Mouse (Mus musculus) spleen, postnatal 10 days (tissue): Measurements from ENCODE around the gene Gm572.

Experiments used
- DNase-seq, 2 experiments: peaks; one replicate each; pipeline ENCODE4 v3.0.0; 2021 to 2022; ENCODE audit warnings: low spot score in 2 of 2

Gm572 gene

DNA sequence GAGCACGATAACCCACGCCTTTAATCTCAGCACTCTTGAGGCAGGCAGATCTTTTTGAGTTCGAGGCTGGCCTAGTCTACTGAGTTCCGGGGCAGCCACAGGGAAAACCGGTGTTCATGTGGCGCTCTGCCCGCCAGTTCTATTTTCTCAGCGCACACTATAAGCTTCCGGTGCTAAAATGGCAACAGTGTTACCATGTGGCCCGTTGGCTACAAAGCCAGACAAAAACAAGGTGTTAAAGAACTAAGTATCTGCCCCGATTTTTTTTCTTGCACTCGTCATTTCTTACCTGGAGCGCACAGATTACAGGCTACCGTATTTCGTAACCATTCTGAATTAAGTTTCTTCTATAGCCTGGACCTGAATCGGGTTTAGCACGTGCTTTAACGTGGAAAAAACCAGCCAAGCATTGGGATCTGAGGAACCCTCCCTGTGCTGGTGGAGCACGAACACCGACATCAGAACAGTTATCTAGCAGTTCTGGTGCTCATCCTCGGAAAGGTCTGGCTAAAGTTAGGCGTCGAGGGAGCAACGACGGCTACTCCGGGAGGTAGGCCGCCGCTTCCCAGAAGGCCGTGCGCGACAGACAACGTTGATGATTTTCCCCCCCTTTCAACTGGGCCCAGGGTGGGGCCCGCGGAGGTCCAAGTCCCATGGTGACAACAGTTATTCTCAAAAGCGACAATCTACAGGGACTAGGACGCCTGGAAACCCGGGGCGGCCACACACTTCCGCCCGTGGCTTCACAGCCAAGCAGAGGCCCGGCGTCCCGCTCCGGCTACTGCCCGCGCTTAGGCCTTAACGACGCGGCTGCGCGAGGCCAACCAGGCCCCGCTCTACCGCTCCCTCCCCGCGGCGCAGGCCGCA lies 17.1 kb upstream of the Gm572 start:
- peak; percentile 20 to 77 for DNase-seq

DNA sequence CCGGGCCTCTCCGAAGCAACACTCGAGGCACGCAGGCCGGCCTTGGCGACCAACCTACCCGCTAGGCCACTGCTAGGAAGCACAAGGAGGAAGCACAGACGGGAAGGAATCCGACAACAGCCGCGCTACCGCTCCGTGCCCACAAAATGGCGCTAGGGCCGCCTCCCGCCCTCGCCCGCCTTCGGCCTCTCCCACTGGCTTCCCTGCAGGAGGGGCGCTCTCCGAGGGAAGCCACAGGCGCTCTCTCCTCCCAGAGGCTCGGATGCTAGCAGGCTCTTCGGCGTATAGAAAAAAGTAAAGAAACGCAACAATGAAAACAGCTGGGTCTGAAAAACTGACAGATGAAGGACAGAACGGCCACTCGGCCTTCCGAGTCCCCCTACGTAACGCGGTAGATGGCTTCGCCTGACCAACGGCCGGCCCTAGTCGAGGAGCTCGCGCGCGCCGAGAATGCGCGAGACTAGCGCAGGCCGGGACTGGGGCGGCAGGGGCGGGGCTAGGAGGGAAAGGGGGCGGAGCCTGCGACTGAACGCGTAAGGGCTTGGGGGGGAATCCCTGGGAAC lies 16.4 kb upstream of the Gm572 start, which contains the start of gene Tardbp:
Tardbp (minus strand) TSS at position 397 of the 563 bp plus-strand sequence.
- peak; percentile 96 to 99 for DNase-seq

DNA sequence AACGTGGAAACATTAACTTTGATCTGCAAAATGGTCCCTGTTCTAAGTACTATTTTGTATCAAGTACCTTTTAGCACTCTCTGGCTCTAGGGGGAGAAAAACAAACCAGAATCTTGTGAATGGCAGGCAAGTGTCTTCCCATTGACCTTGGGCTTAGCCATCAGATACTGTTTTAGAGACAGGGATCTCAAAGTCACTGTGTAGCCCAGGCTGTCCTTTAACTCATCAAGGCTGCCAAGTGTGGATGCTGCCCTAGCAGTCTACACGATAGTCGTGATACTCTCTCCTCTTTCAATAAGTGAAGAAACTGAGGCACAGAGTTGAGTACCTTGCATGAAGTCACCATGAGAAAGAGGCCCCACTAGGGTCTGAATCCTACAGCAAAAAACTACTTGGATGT lies 15.9 kb upstream of the Gm572 start:
- no peak for DNase-seq

DNA sequence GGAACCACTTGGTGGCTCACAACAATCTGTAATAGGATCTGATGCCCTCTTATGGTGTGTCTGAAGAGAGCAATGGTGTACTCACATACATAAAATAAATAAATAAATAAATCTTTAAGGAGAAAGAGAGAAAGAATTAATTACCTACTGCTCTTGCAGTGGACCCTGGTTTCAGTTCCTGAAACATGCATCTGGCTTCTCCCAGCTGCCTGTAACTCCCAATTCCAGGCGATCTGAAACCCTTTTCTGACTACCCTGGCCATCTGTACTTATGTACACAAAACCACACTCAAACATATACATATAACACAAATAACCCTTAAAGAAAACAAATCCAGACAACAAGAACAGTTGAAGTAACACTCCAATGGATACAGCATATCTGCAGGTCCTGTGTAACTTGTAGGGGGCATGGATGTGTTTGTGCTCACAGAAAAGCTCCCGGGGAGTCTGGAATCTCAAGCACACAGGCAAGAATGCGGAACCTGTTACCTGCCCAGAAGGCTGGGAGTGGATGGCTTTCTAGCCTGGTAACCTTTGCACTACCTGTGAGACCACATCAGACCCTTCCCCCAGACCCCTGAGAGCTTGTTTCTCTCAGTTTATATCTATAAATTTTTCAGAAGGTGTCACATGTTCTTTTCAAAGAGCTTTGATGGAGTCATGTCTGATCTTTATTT lies 11.0 kb upstream of the Gm572 start:
- DNase-seq, result no peak

DNA sequence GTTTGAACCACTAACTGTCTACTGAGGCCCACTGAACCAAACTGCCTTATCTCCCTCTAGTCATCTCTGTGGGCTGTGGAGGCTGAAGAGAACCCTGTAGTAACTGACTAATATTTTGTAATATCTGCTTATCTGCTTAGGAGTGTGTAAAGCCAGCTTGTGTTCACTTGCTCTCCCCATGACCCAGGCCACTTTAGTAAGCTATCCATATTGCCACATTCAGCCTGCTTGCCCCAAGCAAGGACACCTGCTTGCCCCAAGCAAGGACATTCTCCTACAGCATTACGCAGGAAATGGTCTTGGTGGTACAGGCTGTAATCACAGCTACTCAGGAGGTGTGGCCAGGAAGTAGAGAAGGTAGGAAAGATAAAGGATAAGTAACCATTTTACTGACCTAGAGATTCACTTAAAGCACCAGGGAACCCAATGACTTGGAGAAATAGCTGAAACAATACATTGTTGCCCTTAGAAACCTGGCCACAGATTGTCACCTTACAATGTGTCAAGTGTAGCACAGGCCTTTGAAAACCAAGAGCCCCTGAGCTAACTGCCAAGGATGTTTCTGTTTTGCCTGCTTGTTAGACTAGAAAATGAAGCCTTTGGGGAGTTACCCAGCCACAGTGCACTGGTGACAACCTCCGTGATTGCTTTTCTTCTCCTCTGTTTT lies 9.6 kb upstream of the Gm572 start:
- no peak for DNase-seq

DNA sequence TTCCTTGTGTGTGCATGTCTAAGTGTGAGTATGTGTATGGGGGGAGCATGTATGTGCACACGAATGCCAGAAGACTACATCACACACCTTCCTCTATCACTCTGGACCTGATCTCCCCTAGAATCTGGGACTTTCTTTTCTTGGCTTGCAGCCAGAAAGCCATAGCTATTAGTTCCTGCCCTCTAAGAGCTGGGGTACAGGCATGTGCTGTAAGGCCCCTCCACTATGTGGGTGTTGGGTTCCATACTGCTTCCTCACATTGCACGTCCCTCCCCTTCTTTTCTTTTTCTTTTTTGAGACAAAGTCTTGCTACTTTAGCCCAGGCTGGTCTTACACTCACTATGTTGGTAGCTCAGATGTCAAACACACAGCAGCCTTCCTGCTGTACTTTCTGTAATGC lies 7.8 kb upstream of the Gm572 start:
- no peak for DNase-seq

DNA sequence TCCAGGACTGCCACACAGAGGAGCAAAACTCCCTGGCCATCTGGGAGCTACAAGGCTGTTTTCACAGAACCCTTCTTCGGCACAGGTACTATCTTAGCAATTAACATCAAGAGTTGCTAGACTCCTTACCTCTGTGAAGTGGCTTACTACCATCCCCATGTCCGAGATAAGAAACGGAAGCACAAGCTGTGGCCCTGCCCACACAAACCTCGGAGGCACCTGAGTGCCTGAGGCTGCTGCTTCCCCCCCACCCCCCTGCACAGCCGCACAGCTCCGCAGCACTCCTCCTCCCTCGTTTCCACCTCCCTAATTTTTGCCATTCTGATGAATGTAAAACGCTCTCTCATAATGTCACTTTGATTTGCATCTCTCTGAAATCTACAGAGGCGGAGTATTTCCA lies 4.8 kb upstream of the Gm572 start:
- DNase-seq, result no peak

DNA sequence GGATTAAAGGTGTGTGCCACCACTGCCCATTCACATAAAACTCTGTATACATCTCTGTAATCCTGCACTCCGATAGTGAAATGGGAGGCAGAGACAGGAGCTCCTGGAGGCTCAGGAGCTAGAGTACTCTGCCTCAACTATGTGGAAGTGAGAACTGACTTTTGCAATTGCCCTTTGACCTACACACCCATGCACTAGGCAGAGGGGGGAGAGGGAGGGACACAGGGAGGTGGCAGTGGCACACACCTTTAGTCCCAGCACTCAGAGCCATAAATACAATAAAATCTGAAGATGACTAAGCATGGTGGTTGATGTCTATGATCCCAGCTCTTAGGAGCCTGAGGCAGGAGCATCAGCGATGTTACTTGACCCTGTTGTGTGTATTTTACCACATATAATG lies 3.7 kb upstream of the Gm572 start:
- no peak for DNase-seq

DNA sequence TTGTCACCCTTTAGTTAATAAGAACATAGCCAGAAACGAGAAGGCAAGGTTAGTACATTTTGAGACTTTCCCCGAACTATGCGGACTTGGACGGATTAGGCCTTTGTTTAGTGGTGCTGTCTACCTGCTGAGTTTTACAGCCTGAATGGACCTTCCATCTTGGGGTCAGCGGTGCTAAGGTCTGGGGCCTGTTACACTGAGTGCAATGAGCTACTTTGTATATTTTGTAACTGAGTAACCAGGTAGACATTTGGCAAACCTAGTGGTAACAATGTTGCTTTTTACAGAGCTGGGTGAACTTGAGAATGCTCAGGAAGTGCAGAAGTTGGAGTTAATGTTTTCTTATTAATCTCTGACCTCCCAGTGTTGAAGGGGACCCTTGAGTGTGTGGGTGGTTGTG lies 2.0 kb upstream of the Gm572 start:
- DNase-seq, result no peak

DNA sequence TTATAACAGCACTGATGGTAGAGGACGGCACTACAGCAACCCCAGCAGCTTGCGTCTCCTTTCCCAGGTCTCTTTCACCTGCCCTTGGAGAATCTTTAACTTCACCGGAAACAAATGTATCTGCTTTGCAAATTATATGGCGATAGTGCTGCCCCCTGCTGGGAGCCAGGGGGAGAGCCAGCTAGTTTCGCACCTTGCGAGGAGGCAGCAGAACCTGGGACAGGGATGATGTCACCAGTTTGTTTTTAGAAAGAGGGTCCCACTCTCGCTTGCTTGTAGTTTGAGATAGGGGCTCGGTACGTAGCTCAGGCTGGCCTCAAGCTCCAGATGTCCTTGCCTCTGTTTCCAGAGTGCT lies 1.0 kb downstream of the Gm572 start:
- DNase-seq, result peak; percentile 59 to 80

DNA sequence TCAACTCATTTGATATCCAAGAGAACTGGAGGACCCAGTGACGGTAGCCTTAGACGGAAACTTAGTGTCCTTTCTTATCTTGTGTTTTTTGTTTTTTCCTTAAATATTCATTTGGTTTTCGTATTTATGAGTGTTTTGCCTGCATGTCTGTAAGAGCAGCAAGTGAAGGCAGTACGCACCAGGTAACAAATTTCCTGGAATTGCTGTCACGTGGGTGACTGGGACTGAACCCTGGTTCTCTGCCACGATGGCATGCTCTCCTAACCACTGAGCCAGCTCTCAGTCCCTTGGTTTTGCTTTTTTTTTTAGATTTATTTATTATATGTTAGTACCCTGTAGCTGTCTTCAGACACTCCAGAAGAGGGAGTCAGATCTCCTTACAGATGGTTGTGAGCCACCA lies 1.8 kb downstream of the Gm572 start:
- no peak for DNase-seq

DNA sequence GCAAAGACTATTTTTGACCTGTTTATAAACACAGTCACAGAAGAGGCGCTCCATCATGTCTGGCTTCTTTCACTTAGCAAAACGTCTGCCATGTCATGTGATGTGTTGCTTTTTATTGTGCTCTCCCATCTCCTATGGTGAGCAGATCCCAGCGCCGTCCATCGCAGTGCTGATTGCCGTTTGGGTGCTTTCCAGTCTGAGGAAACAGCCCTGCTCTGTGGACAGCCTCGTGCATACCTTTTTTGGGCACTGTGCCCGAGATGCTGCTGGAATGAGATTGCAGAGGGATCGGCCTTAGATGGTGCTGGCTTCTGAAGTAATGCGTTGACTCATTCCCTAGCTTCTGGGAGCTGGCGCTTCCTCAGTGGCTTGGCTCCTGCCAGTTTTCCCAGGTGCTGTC lies 3.5 kb downstream of the Gm572 start:
- DNase-seq, result no peak

DNA sequence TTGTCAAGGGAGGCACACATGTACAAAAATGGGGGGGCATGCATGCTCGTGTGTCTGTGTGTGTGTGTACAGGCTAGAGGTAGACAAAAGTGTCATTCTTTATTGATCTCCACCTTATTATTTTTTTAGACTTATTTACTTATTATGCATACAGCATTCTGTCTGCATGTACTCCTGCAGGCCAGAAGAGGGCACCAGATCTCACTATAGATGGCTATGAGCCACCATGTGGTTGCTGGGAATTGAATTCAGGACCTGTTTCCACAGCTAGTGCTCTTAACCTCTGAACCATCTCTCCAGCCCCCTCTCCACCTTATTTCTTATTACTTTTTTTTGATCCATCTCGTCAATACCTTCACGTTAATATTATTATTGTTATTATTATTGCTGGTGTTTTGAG lies 6.2 kb downstream of the Gm572 start:
- DNase-seq, result no peak

DNA sequence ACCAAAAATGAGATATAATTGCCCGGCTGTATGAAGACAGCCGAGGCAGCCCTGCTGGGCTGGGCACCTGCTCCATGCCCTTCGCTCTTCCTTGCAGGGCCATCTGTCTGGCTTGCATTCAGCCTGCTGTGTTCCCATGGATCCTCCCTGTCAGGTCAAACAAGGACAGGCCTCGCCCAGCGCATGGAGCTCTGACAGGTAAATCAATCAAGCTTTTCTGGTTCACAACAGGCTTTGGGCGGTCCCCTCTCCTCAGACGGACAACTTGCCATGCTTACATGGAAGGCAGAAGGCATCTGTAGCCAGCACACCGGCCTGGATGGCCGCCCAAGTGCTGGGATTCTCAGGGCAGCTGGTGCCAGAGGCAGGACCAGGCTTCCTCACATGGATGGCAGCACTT lies 7.9 kb downstream of the Gm572 start:
- no peak for DNase-seq

DNA sequence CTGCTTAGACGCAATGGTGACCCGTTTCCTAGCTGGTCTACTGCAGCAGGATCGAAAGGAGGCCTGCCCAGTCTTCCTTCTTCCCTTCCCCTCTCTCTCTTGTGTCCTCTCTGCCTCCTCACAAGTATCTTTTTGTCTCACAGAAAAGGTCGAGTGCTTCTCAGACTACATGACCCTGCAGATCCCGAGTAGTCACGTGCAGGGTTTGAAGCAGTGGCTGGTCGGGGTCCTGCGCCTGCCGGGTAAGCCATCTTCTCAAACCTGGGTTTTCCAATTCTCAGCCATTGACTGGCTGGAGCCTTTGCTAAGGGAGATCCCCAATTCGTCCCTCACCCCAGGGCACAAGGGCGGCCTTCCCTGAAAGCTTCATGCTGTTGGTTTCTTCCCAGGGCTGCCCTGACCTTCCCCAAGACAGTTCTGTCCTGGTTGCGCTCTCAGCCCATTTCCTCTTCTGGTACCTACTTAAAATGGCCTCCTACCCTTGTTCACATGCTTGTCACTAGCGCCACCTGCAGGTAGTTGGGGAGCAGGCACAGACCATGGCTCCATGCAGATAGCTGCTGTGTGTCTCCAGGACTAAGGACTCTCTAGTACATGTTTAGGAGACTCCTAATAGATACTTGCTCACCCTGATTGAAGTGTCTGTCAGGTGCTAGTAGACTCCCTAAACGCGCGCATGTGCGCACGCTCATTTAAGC lies 11.7 kb downstream of the Gm572 start:
- peak in 1 of 2 experiments; percentile 60 for DNase-seq

DNA sequence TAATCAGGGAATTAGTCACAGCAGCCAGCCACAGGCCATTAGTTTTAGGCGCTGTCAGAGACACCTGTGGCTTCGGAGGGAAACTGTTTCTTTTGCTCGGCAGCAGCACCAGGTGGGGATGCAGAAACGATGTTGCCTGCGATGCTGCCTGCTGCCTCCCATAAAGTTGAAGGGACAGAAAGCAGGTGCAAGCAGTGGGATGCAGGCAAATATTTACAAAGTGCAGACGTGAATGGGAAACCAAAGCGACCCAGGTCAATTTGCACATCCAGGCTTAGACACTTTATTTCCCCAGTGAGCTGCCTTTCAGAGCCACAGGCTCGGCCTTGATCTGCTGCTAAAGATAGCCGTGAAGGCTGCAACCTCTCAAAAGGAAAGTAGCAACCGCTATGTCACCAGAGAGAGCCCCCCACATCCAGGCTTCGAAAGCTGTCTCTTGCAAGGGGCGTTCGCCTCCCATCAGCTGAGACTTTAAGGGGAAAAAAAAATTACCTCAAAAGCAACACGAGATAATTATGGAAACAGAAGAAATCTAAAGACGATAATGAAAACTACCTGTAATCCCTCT lies 13.7 kb downstream of the Gm572 start:
- no peak for DNase-seq

DNA sequence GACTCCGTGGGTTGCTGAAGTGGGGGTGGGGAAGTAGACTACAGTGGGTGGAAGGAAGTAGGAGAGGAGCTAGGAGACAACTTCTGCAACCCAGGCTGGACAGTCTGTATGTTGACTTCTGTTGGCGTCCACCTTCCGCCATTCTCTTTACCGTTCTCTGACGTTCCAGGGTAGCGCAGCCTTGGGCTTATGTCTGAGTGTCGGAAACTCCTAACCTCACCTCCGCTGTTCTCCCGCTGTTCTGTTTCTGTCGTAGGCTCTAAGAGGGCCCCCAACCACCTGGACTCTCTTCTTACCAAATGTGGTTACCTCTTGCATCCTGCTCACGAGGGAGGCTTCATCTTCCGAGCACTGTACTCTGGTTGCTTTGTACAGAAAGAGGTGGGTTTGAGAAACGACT lies 14.7 kb downstream of the Gm572 start:
- no peak for DNase-seq

DNA sequence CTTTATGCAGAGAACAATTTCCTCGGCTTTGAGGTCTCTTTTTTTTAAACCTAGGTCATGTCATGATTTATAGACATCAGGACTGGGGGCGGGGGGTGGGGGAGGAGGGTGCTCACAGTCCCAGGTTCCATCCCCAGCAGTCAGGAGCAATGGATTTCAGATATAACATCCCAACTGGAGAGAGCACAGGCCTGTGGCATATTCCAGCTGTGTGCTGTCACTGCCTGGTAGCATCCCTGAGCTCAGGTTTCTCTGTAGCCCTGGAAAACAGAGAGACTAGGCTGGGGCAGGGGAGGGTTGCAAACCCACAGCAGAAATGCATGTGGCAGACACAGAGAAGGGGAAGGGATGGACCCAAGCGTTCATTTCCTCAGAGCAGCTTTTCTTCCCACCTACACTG lies 17.1 kb downstream of the Gm572 start:
- no peak for DNase-seq

DNA sequence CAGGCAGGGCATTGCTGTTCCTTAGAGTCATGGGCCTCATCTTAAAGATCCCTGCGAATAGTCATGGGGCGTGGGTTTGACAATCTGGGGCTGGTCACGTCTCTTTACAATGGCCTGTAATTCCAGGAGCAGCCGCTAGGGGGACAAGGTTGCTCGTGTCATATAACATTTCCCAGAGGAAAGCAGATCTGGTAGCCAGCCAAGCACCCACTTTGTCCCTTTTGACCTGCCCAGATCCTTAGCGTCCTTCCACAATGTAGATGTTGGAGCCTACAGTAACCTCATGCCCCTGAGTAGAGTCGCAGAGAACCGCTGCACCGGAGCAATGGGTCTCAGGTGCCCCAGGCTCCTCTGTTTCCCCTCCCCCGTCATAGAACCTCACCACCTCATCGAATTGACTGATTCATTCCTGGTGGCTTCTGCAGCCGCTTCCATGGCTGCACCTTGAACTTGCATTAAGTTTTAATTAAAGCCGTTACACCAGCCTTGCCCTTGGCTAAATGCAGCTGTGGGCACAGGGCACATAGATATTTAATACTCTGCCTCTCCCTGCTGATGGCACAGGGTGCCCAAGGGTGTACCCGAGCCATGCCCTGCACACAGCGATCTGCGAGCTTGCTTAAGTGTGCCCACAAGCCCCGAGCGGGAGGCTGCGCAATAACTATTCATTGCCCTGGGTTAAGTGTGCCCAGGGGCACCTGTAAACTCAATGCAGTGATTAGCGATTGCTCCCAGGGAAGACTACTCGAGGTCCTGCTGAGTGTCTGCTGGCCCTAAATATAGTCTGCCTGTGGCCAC lies 19.2 kb downstream of the Gm572 start:
- peak; percentile 66 to 84 for DNase-seq

DNA sequence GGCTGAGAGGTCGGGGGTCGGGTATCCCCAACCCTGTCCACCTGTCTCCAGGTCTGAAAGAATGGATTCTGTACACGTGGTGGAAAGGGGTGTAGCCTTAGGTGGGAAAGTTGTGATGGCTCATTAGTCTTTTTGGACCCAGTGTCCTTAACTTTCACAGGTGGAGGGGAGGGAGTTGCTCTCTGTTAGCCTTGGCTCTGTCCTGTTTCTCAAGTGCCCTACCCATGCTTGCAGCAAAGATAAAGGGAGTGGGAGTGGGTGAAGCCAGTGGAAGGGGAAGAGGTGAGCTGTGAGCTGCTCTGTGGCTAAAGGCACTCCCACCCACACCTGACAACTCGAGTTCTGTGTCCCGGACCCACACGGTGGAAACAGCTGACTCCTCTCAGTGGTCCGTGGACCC lies 20.2 kb downstream of the Gm572 start:
- no peak for DNase-seq

DNA sequence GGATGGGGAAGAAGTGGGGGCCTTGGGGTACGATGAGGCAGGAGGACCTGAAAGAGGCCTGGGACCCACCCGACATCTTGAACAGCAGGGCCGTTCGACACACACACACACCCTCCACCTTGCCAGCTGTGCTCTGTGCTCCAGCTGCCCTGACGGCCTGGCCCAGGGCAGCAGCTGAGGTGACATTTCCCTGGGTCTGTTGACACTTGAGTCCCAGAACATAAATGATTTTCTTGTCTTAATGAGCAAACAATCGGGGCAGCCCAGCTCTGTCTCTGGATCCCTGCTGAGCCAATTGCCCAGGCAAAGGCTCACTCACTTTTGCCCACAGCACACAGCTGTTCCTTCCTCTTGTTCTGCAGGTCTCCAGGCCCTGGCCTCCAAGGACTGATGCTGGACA lies 20.9 kb downstream of the Gm572 start:
- DNase-seq, result no peak
